Mouse (Mus musculus) lung, embryonic 15.5 days (tissue): ENCODE data around the gene Naa50. TPM values are rescaled to one million over a fixed set of nuclear protein-coding genes. Genes with fewer than 3 reads are reported as not detected.

Source experiments
- ATAC-seq: fragments of 200-750 bp; cut with Nextera tagmentation; 2 replicates; pipeline ENCODE4 v1.8.0; 2017; ENCODE audit warnings: moderate number of reproducible peaks, borderline replicate concordance; ENCODE audit not compliant: low FRiP score, low TSS enrichment; ENCODE audit errors: extremely low read depth
- H3K27ac ChIP-seq: fragments of 300-500 bp; sonication (generic); 2 replicates; pipeline ENCODE4 v1.5.1; 2015; ENCODE audit warnings: moderate library complexity, mild to moderate bottlenecking, inconsistent platforms
- H3K27me3 ChIP-seq: fragments of 300-500 bp; sonication (generic); 2 replicates; pipeline ENCODE4 v1.6.1; 2015; ENCODE audit warnings: inconsistent platforms
- H3K36me3 ChIP-seq: fragments of 300-500 bp; sonication (generic); 2 replicates; pipeline ENCODE4 v1.6.1; 2015; ENCODE audit warnings: inconsistent platforms
- H3K4me1 ChIP-seq: fragments of 300-500 bp; sonication (generic); 2 replicates; pipeline ENCODE4 v1.6.1; 2015; ENCODE audit warnings: inconsistent platforms
- H3K4me2 ChIP-seq: fragments of 300-500 bp; sonication (generic); 2 replicates; pipeline ENCODE4 v1.6.1; 2015; ENCODE audit warnings: inconsistent platforms, mild to moderate bottlenecking, moderate library complexity
- H3K4me3 ChIP-seq: fragments of 300-500 bp; sonication (generic); 2 replicates; pipeline ENCODE4 v1.5.1; 2015; ENCODE audit warnings: mild to moderate bottlenecking, inconsistent platforms
- H3K9ac ChIP-seq: fragments of 300-500 bp; sonication (generic); 2 replicates; pipeline ENCODE4 v1.6.1; 2015; ENCODE audit warnings: inconsistent platforms
- H3K9me3 ChIP-seq: fragments of 300-500 bp; sonication (generic); 2 replicates; pipeline ENCODE4 v1.6.1; 2016; ENCODE audit warnings: inconsistent platforms
- WGBS: fragments of 180-500 bp; shearing (Covaris S2); methylation state at CpG from one replicate; pipeline ENCODE4 v1.1.7; 2015; 5-methylcytosine and 5-hydroxymethylcytosine counted together
- polyA plus RNA-seq: library from polyadenylated mRNA; unstranded; fragments of >200 nt; fragmentation: Nextera tagmentation; extraction: Ambion mirVana; gene quantifications from 2 replicates; pipeline ENCODE4 v1.2.1, GENCODE M21; 2015

Gene Naa50
- polyA plus RNA-seq, 1 experiment from 2014 or later: 113 TPM

- no peaks in the 10 kb centered on the region for H3K9me3 ChIP-seq
- no peaks in the 10 kb centered on the region for H3K36me3 ChIP-seq
- 71% methylated on average over 2 of the region's 2 CpGs for WGBS
- no peak overlapping the region for H3K4me3 ChIP-seq
- no peak overlapping the region for H3K27ac ChIP-seq
- H3K9ac ChIP-seq: no peak overlapping the region
- H3K4me2 ChIP-seq: no peak overlapping the region
- no peak for ATAC-seq
- H3K4me1 ChIP-seq: 0 out of 2 replicates have a peak, but pooled peaks cover 2% of the 10 kb centered on the region
- no peaks in the 10 kb centered on the region for H3K27me3 ChIP-seq
These were observed 15.8 kb upstream of the Naa50 start for GRCm38 (mm10) chr16:44123786-44124185.

- Histone ChIP-seq H3K36me3 (no peaks in the 10 kb centered on the region), H3K27ac (no peak overlapping the region), H3K4me1 (0 out of 2 replicates have a peak, but pooled peaks cover 2% of the 10 kb centered on the region), H3K4me3 (no peak overlapping the region), H3K4me2 (no peak overlapping the region), H3K9ac (no peak overlapping the region), H3K27me3 (no peaks in the 10 kb centered on the region), H3K9me3 (no peaks in the 10 kb centered on the region)
- no peak for ATAC-seq
- WGBS: 69% methylated on average over 1 of the region's 1 CpGs
These were observed 14.9 kb upstream of the Naa50 start for GRCm38 (mm10) chr16:44124713-44125112.

- H3K9ac ChIP-seq: no peak overlapping the region
- 0 out of 2 replicates have a peak, but pooled peaks cover 2% of the 10 kb centered on the region for H3K4me1 ChIP-seq
- ATAC-seq: no peak
- H3K27me3 ChIP-seq: no peaks in the 10 kb centered on the region
- H3K36me3 ChIP-seq: no peaks in the 10 kb centered on the region
- 81% methylated on average over 2 of the region's 2 CpGs for WGBS
- no peak overlapping the region for H3K4me2 ChIP-seq
- no peaks in the 10 kb centered on the region for H3K9me3 ChIP-seq
- no peak overlapping the region for H3K4me3 ChIP-seq
- H3K27ac ChIP-seq: no peak overlapping the region
These were observed 14.2 kb upstream of the Naa50 start for GRCm38 (mm10) chr16:44125436-44125835.

GRCm38 (mm10) chr16:44126437-44126836, 13.2 kb upstream of the Naa50 start:
- H3K27me3 ChIP-seq: no peaks in the 10 kb centered on the region
- no peak overlapping the region for H3K4me3 ChIP-seq
- H3K4me1 ChIP-seq: 0 out of 2 replicates have a peak, but pooled peaks cover 2% of the 10 kb centered on the region
- H3K36me3 ChIP-seq: no peaks in the 10 kb centered on the region
- H3K9ac ChIP-seq: no peak overlapping the region
- H3K9me3 ChIP-seq: no peaks in the 10 kb centered on the region
- no peak for ATAC-seq
- WGBS: 58% methylated on average over 4 of the region's 4 CpGs
- H3K4me2 ChIP-seq: no peak overlapping the region
- no peak overlapping the region for H3K27ac ChIP-seq

GRCm38 (mm10) chr16:44132300-44132699, 7.3 kb upstream of the Naa50 start:
- WGBS: 81% methylated on average over 4 of the region's 4 CpGs

GRCm38 (mm10) chr16:44133187-44133586, 6.4 kb upstream of the Naa50 start:
- peaks cover 11% of the 10 kb centered on the region; the same call in 1 of the 2 replicates for H3K4me1 ChIP-seq
- no peak overlapping the region for H3K4me2 ChIP-seq
- no peaks in the 10 kb centered on the region for H3K36me3 ChIP-seq
- no peaks in the 10 kb centered on the region for H3K9me3 ChIP-seq
- no peak for ATAC-seq
- H3K27me3 ChIP-seq: no peaks in the 10 kb centered on the region
- H3K9ac ChIP-seq: no peak overlapping the region
- no peak overlapping the region for H3K27ac ChIP-seq
- no peak overlapping the region for H3K4me3 ChIP-seq
- WGBS: 49% methylated on average over 3 of the region's 3 CpGs

More at GRCm38 (mm10) chr16:44132300-44132699, 7.3 kb upstream of the Naa50 start:
- Histone ChIP-seq H3K27me3 (no peaks in the 10 kb centered on the region), H3K4me2 (no peak overlapping the region), H3K36me3 (no peaks in the 10 kb centered on the region), H3K4me1 (0 out of 2 replicates have a peak, but pooled peaks cover 3% of the 10 kb centered on the region), H3K9me3 (no peaks in the 10 kb centered on the region), H3K9ac (no peak overlapping the region), H3K27ac (no peak overlapping the region), H3K4me3 (no peak overlapping the region)
- no peak for ATAC-seq

DNA sequence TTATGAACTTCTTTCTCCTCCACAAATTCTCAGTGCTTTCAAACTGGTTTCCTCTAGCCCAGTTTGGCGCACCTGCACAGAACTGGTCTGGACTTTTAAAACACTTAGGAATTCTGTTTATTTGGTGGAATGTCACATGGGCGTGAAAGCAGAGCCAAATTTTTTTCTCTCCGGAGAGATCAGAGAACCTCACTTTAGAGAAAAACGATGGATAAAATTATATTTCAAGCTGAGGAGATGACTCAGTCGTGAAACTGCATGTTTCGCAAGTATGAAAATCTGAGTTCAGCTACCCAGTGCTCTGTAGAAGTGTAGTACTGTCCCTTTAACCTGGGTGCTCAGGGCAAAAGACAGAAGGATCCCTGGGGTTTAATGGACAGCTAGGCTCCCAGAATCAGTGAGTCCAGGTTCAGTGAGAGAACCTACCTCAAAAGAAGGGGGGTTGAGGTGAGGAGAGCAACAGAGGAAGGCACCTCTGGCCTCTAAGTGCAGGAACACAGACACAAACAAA, 3.1 kb upstream of the Naa50 start:
- no peak for ATAC-seq
- Histone ChIP-seq H3K4me2 (no peak overlapping the region), H3K9me3 (no peaks in the 10 kb centered on the region), H3K4me3 (no peak overlapping the region), H3K4me1 (peaks cover 15% of the 10 kb centered on the region), H3K27me3 (no peaks in the 10 kb centered on the region), H3K36me3 (no peaks in the 10 kb centered on the region), H3K9ac (no peak overlapping the region), H3K27ac (no peak overlapping the region)
- 65% methylated on average over 6 of the region's 6 CpGs for WGBS

DNA sequence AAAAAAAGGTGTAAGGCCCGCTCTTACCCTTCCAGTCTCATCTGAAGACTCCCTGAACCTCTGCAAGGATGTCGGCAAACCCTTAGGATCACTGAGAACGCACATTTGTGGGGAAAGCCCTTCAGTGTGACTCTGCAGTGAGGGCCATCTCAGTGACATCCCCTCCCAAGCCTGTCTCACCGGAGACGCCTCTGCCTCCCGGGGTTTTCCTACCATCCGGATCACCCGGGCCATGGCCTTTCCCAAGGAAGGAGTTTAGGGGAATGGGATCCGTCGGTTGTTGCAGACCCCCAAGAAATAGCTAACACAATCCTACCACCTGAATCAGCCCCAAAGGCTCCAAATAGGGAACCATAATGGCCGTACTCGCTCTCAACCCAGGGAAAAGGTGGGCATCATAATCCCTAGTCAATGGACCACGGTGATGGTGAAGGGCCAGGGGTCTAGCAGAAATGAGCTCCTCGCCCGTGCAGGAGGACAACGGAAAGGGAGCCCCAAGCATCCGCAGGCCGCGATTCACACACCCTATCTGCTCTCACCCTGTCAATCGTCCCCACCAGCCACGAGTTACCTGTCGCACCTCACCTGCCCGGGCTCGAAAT, 1.2 kb upstream of the Naa50 start:
- WGBS: under 1% methylated on average over 24 of the region's 24 CpGs
- peaks cover 16% of the 10 kb centered on the region for H3K4me1 ChIP-seq
- peak overlapping the region; percentile 100 for H3K4me3 ChIP-seq
- peak overlapping the region; percentile 87 for H3K9ac ChIP-seq
- H3K9me3 ChIP-seq: no peaks in the 10 kb centered on the region
- peak overlapping the region; percentile 100 for H3K27ac ChIP-seq
- H3K27me3 ChIP-seq: no peaks in the 10 kb centered on the region
- H3K4me2 ChIP-seq: peak overlapping the region; percentile 66
- H3K36me3 ChIP-seq: no peaks in the 10 kb centered on the region
- ATAC-seq: no peak

DNA sequence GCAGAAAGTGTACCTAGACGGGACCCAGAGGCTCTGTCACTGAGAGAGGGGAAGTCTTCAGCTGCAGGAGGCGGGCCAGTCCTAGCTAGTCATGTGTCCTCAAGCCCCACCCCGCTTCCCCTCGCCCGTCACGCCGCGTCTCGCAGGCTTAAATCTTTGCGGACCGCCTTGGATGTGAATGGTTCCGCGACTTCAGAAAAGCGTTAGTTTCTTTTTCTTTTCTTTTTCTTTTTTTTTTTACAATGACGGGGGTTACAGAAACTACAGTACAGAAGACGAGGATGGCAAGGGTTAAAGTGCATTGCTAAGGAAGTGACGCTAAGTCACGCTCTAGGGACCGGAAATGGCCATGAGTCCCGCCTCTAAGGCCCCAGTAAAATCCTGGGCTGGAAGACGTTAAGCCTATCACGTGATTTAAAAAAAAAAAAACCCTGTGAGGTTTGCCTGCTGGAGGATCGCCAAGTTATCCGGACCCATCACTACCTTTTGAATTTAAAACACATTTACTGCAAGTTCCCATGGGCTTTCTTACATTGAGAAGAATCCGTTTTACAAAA, 573 bp upstream of the Naa50 start:
- Histone ChIP-seq H3K4me2 (peak overlapping the region; percentile 66), H3K4me3 (peak overlapping the region; percentile 100), H3K9ac (peak overlapping the region; percentile 87), H3K9me3 (no peaks in the 10 kb centered on the region), H3K27me3 (no peaks in the 10 kb centered on the region), H3K36me3 (no peaks in the 10 kb centered on the region), H3K4me1 (peaks cover 14% of the 10 kb centered on the region), H3K27ac (peak overlapping the region; percentile 100)
- peak; percentile 87 for ATAC-seq
- under 1% methylated on average over 25 of the region's 25 CpGs for WGBS

DNA sequence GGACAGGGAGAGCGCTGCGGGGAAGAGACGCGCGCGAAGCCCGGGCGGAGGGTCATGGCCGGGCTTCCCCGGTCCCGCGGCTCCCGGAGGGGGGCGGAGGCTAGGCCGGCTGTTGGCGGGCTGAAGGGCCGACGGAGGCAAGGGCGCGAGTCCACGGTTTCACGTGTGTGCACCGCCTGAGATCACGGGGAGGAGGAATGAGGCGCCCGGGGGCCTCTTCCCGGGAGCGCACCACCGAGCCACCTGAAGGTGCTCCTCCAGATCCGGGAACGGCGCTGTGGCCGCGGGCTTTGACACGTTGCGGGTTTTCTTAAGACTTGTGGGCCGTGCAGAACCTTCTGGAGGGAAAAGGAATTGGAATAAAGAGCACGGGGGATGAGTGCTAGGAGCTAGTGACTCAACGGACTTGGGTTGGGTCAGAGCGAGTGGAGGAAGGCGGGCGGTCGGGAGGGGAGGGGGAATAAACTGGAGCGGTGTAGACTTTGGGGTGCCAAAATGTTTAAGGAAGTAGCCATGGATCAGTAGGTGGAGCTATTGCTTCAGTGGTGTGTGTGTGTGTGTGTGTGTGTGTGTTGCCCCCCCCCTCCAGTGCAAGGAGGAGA, 657 bp downstream of the Naa50 start:
- WGBS: 2% methylated on average over 44 of the region's 44 CpGs
- peak; percentile 68 for ATAC-seq
- Histone ChIP-seq H3K36me3 (no peaks in the 10 kb centered on the region), H3K27ac (peak overlapping the region; percentile 100), H3K9ac (peak overlapping the region; percentile 92), H3K27me3 (no peaks in the 10 kb centered on the region), H3K9me3 (no peaks in the 10 kb centered on the region), H3K4me2 (peak overlapping the region; percentile 66), H3K4me1 (peaks cover 14% of the 10 kb centered on the region), H3K4me3 (peak overlapping the region; percentile 100)

DNA sequence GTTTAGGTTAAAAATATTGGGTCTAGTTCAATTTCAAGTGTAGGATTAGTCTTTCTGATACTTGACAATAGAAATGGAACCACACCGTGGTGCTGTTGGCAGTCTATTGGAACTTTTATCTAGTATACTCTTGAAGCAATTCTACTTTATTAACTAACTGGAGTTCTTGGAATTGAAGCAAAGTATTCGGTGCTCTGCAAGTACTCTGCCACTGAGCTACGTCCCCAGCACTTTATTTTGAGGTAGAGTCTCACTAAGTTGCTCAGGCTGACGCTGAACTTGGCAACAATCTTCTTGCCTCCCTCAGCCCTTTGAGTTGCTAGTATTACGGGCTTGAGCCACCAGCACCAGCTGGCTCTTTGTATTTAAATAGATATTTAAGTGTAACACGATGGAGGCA, 1.9 kb downstream of the Naa50 start:
- no peak for ATAC-seq
- 23% methylated on average over 6 of the region's 6 CpGs for WGBS
- Histone ChIP-seq H3K27ac (peak overlapping the region; percentile 33), H3K9me3 (no peaks in the 10 kb centered on the region), H3K9ac (peak overlapping the region; percentile 16; the same call in 1 of the 2 replicates), H3K27me3 (no peaks in the 10 kb centered on the region), H3K36me3 (no peaks in the 10 kb centered on the region), H3K4me3 (peak overlapping the region; percentile 100), H3K4me2 (peak overlapping the region; percentile 66), H3K4me1 (peaks cover 14% of the 10 kb centered on the region)
